Mouse (Mus musculus): Measurements from ENCODE around the gene Sla2. TPM values are rescaled to one million over a fixed set of nuclear protein-coding genes. Genes with fewer than 3 reads are reported as not detected.
"Not testable (repeated sequence)": the region's sequence is repeated elsewhere in the genome, so short reads cannot be mapped to it uniquely, and the experiment has no call there.

The Sla2 gene
- polyA plus RNA-seq, 1 experiment from 2014 or later, result 0.49 TPM

DNA sequence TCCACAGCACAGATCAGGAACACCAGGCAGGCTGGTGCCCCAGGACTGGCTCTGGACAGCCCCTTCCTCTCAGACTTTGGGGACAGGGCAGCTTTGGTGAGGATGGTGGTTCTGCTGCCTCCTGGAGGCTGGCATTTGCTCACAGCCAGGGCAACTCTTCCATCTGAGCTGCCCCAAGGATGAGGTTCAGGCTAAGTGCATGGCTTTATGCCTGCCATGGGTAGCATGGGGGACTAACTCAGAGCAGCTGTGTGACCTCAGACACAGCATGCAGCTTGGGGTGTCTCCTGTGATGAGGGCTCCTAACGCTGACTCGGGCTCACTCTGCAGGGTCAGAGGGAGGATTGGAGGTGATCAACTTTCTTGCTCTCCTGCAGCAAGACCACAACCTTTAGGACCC lies 1.3 kb downstream of the Sla2 start:
- not testable (repeated sequence) for ATAC-seq; H3K9ac ChIP-seq (replicated peaks; ENCODE audit: low read depth); H3K27ac ChIP-seq (ENCODE audit: low read length); H3K4me3 ChIP-seq (ENCODE audit: low read depth, low read length); H3K36me3 ChIP-seq (ENCODE audit: insufficient read depth, low read length); H3K27me3 ChIP-seq (replicated peaks; ENCODE audit: insufficient read depth, low read length); H3K9me3 ChIP-seq (ENCODE audit: low read length); H3K4me1 ChIP-seq (ENCODE audit: insufficient read depth, low read depth, low read length); DNase-seq (ENCODE audit: low spot score); H3K4me2 ChIP-seq (replicated peaks; ENCODE audit: low read depth, low read length)
- WGBS, result 59% methylated on average over 2 of the region's 2 CpGs
- peak; percentile 34 for TF ChIP-seq CTCF (IDR thresholded peaks at IDR 0.05)

- no peaks in the 10 kb centered on the region for H3K27me3 ChIP-seq (replicated peaks; ENCODE audit: insufficient read depth, low read length)
- ATAC-seq (peak; percentile 60), DNase-seq (ENCODE audit: low spot score) (no peak)
- TF ChIP-seq EP300 (IDR thresholded peaks at IDR 0.05) (0 out of 2 replicates have a peak, but pooled peaks have one; percentile 20), CTCF (IDR thresholded peaks at IDR 0.05) (no peak)
- H3K4me2 ChIP-seq (replicated peaks; ENCODE audit: low read depth, low read length), result no peak overlapping the region
- no peaks in the 10 kb centered on the region for H3K4me1 ChIP-seq (ENCODE audit: insufficient read depth, low read depth, low read length)
- no peak overlapping the region for H3K4me3 ChIP-seq (ENCODE audit: low read depth, low read length)
- H3K36me3 ChIP-seq (ENCODE audit: insufficient read depth, low read length), result no peaks in the 10 kb centered on the region
- WGBS, result 77% methylated on average over 10 of the region's 10 CpGs
- H3K27ac ChIP-seq (ENCODE audit: low read length), result no peak overlapping the region
- no peak overlapping the region for H3K9ac ChIP-seq (replicated peaks; ENCODE audit: low read depth)
- no peaks in the 10 kb centered on the region for H3K9me3 ChIP-seq (ENCODE audit: low read length)
Observed at GRCm38 (mm10) chr2:156884396-156885211, 2.4 kb downstream of the Sla2 start.

- TF ChIP-seq CTCF (IDR thresholded peaks at IDR 0.05) (no peak), EP300 (IDR thresholded peaks at IDR 0.05) (no peak)
- no peak overlapping the region for H3K27ac ChIP-seq (ENCODE audit: low read length)
- ATAC-seq (no peak), DNase-seq (ENCODE audit: low spot score) (no peak)
- H3K4me3 ChIP-seq (ENCODE audit: low read depth, low read length), result no peak overlapping the region
- no peaks in the 10 kb centered on the region for H3K27me3 ChIP-seq (replicated peaks; ENCODE audit: insufficient read depth, low read length)
- H3K9me3 ChIP-seq (ENCODE audit: low read length), result no peaks in the 10 kb centered on the region
- H3K36me3 ChIP-seq (ENCODE audit: insufficient read depth, low read length), result no peaks in the 10 kb centered on the region
- 32% methylated on average over 10 of the region's 10 CpGs for WGBS
- H3K4me2 ChIP-seq (replicated peaks; ENCODE audit: low read depth, low read length), result no peak overlapping the region
- 0 out of 2 replicates have a peak, but pooled peaks cover 4% of the 10 kb centered on the region for H3K4me1 ChIP-seq (ENCODE audit: insufficient read depth, low read depth, low read length)
- no peak overlapping the region for H3K9ac ChIP-seq (replicated peaks; ENCODE audit: low read depth)
Observed at GRCm38 (mm10) chr2:156882431-156883001, 4.5 kb downstream of the Sla2 start.

- no peak for DNase-seq (ENCODE audit: low spot score)
- TF ChIP-seq EP300 (IDR thresholded peaks at IDR 0.05) (no peak), CTCF (IDR thresholded peaks at IDR 0.05) (no peak)
- Histone ChIP-seq H3K27ac (ENCODE audit: low read length) (no peak overlapping the region), H3K4me2 (replicated peaks; ENCODE audit: low read depth, low read length) (no peak overlapping the region), H3K9me3 (ENCODE audit: low read length) (no peaks in the 10 kb centered on the region), H3K4me3 (ENCODE audit: low read depth, low read length) (no peak overlapping the region), H3K27me3 (replicated peaks; ENCODE audit: insufficient read depth, low read length) (no peaks in the 10 kb centered on the region), H3K36me3 (ENCODE audit: insufficient read depth, low read length) (peaks cover 4% of the 10 kb centered on the region; the same call in 1 of the 2 replicates), H3K9ac (replicated peaks; ENCODE audit: low read depth) (no peak overlapping the region), H3K4me1 (ENCODE audit: insufficient read depth, low read depth, low read length) (0 out of 2 replicates have a peak, but pooled peaks cover 4% of the 10 kb centered on the region)
- ATAC-seq, result no peak
- 88% methylated on average over 3 of the region's 3 CpGs for WGBS
Observed at GRCm38 (mm10) chr2:156879541-156879940, 7.5 kb downstream of the Sla2 start.

- DNase-seq (ENCODE audit: low spot score) (peak; percentile 67), ATAC-seq (peak; percentile 86)
- Histone ChIP-seq H3K4me2 (replicated peaks; ENCODE audit: low read depth, low read length) (no peak overlapping the region), H3K27ac (ENCODE audit: low read length) (no peak overlapping the region), H3K4me1 (ENCODE audit: insufficient read depth, low read depth, low read length) (0 out of 2 replicates have a peak, but pooled peaks cover 4% of the 10 kb centered on the region), H3K9me3 (ENCODE audit: low read length) (no peaks in the 10 kb centered on the region), H3K9ac (replicated peaks; ENCODE audit: low read depth) (no peak overlapping the region), H3K4me3 (ENCODE audit: low read depth, low read length) (no peak overlapping the region), H3K27me3 (replicated peaks; ENCODE audit: insufficient read depth, low read length) (no peaks in the 10 kb centered on the region), H3K36me3 (ENCODE audit: insufficient read depth, low read length) (peaks cover 17% of the 10 kb centered on the region; the same call in 1 of the 2 replicates)
- no peak for TF ChIP-seq EP300 (IDR thresholded peaks at IDR 0.05)
- TF ChIP-seq CTCF (IDR thresholded peaks at IDR 0.05), result no peak
- WGBS, result 23% methylated on average over 9 of the region's 9 CpGs
Observed at GRCm38 (mm10) chr2:156877726-156878125, 9.3 kb downstream of the Sla2 start.

DNA sequence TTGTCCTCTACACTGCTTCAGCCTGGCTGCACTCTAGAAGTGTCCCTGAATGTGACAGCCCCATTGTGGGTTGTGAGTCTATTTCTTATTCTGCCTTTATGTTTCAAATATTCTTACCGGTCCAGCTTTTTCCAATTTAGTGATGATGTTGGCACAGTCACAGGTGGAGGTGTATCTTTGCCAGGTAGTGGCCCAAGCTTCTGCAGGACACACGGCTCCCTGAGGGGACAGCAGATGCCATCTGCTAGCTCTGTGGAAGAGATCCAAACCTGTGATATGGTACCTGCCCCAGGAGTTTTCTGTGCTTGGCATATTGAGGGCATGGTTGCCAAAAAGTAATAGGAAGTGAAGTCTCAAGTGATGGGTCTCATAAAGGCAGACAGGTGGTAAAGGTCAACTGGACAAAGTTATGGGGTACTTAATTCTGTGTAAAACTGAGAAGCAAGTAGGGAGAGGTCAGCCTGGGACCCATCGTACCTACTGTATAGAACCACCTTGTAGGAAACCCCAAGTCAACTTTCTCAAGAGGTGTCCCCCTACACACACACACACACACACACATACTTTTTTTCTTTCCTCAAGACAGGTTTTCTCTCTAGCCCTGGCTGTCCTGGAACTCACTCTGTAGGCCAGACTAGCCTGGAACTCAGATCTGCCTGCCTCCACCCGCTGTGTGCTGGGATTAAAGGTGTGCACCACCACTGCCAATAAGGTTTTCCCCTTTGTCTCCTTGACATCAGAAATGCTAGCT lies 12.1 kb downstream of the Sla2 start:
- Histone ChIP-seq H3K4me3 (ENCODE audit: low read depth, low read length) (no peak overlapping the region), H3K36me3 (ENCODE audit: insufficient read depth, low read length) (peaks cover 20% of the 10 kb centered on the region; the same call in 1 of the 2 replicates), H3K27me3 (replicated peaks; ENCODE audit: insufficient read depth, low read length) (no peaks in the 10 kb centered on the region), H3K9me3 (ENCODE audit: low read length) (no peaks in the 10 kb centered on the region), H3K4me2 (replicated peaks; ENCODE audit: low read depth, low read length) (no peak overlapping the region), H3K9ac (replicated peaks; ENCODE audit: low read depth) (no peak overlapping the region), H3K27ac (ENCODE audit: low read length) (no peak overlapping the region), H3K4me1 (ENCODE audit: insufficient read depth, low read depth, low read length) (0 out of 2 replicates have a peak, but pooled peaks cover 4% of the 10 kb centered on the region)
- TF ChIP-seq CTCF (IDR thresholded peaks at IDR 0.05) (no peak), EP300 (IDR thresholded peaks at IDR 0.05) (no peak)
- ATAC-seq (no peak), DNase-seq (ENCODE audit: low spot score) (no peak)
- 94% methylated on average over 4 of the region's 4 CpGs for WGBS

Data from lung, postnatal 0 days (tissue).